Comparison of ENCODE assay signal across 8 mouse cellular contexts in genomic region chrX:134600659-134601379, GRCm38 (mm10). TPM values are rescaled to one million over a fixed set of nuclear protein-coding genes. Genes with fewer than 3 reads are reported as not detected.
DNase-seq lines count a peak whose midpoint lies in the region; ATAC-seq lines count a peak whose summit lies in the region.

Gene Gla, minus strand, starts transcription at chrX:134601125.
Gene Hnrnph2, plus strand, starts transcription at chrX:134601179.

- H3K9me3 ChIP-seq in heart, embryonic 10.5 days: no peaks in the 10 kb centered on the region
- H3K9me3 ChIP-seq in kidney, embryonic 15.5 days (replicated peaks): no peaks in the 10 kb centered on the region

- H3K36me3 ChIP-seq in heart, embryonic 10.5 days: peaks cover 9% of the 10 kb centered on the region
- no peaks in the 10 kb centered on the region for H3K36me3 ChIP-seq in kidney, embryonic 15.5 days

- ATAC-seq in erythroblast, adult 5-6 weeks (replicated peaks; ENCODE audit: low FRiP score, poor library complexity, severe bottlenecking): peak; percentile 98
- ATAC-seq in kidney, embryonic 15.5 days (replicated peaks; ENCODE audit: low FRiP score): peak; percentile 98
- peak; percentile 96 for ATAC-seq in monocyte, adult 5-6 weeks (replicated peaks; ENCODE audit: insufficient number of reproducible peaks, low FRiP score, low TSS enrichment, poor library complexity, severe bottlenecking)

- 13% methylated on average over 33 of the region's 33 CpGs for WGBS in heart, embryonic 10.5 days
- 18% methylated on average over 33 of the region's 33 CpGs for WGBS in kidney, embryonic 15.5 days

- peak within 1 kb of the TSS; percentile 64 for H3K4me3 ChIP-seq in heart, embryonic 10.5 days
- H3K4me3 ChIP-seq in kidney, embryonic 15.5 days (replicated peaks): peak within 1 kb of the TSS; percentile 58

- no peaks in the 10 kb centered on the region for H3K27me3 ChIP-seq in heart, embryonic 10.5 days (ENCODE audit: insufficient read depth, poor library complexity, severe bottlenecking)
- peaks cover 6% of the 10 kb centered on the region; the same call in 1 of the 2 replicates for H3K27me3 ChIP-seq in kidney, embryonic 15.5 days

- peak; percentile 84 to 88 for DNase-seq in B cell, adult 2 months
- peak; percentile 99 for DNase-seq in brain, adult 2 months (ENCODE audit: low read depth, low spot score)
- DNase-seq in heart, embryonic 10.5 days (ENCODE audit: low spot score): peak; percentile 97
- DNase-seq in liver: peak; percentile 90
- DNase-seq in spleen, postnatal 4 days (ENCODE audit: low spot score in 2 of 2): peak; percentile 84 to 85

- H3K4me2 ChIP-seq in kidney, embryonic 15.5 days: peak within 1 kb of the TSS; percentile 63

- H3K4me1 ChIP-seq in heart, embryonic 10.5 days: peaks cover 2% of the 10 kb centered on the region; the same call in 1 of the 2 replicates
- peaks cover 6% of the 10 kb centered on the region; the same call in 1 of the 2 replicates for H3K4me1 ChIP-seq in kidney, embryonic 15.5 days

- H3K9ac ChIP-seq in kidney, embryonic 15.5 days: peak within 1 kb of the TSS; percentile 53

- peak within 1 kb of the TSS; percentile 91 for H3K27ac ChIP-seq in heart, embryonic 10.5 days
- H3K27ac ChIP-seq in kidney, embryonic 15.5 days: peak within 1 kb of the TSS; percentile 93

RNA-seq across cellular contexts. Expression of gene Gla, which starts in this region (rescaled TPM):
- 2.1 and 3.3 TPM in 2 replicates for total RNA-seq in erythroblast, adult 5-6 weeks (2015; ENCODE audit: low replicate concordance)
- 2.2 and 4.0 TPM in 2 replicates for total RNA-seq in erythroblast, adult 5-6 weeks (2017; ENCODE audit: low replicate concordance)
- polyA plus RNA-seq in heart, embryonic 10.5 days (2016; fragmentation: Nextera tagmentation; extraction: Ambion mirVana): 4.3 and 6.6 TPM in 2 replicates
- 5.7 TPM in 2 replicates for polyA plus RNA-seq in kidney, embryonic 15.5 days (2015; fragmentation: Nextera tagmentation; extraction: Ambion mirVana)
- total RNA-seq in monocyte, adult 5-6 weeks (2017): 10.8 to 17.9 TPM (median 14.2 TPM) in 3 replicates

RNA-seq across cellular contexts. Expression of gene Hnrnph2, which starts in this region (rescaled TPM):
- 36.5 and 47.0 TPM in 2 replicates for total RNA-seq in erythroblast, adult 5-6 weeks (2015; ENCODE audit: low replicate concordance)
- 76.8 and 92.0 TPM in 2 replicates for total RNA-seq in erythroblast, adult 5-6 weeks (2017; ENCODE audit: low replicate concordance)
- polyA plus RNA-seq in heart, embryonic 10.5 days (2016; fragmentation: Nextera tagmentation; extraction: Ambion mirVana): 142 and 149 TPM in 2 replicates
- polyA plus RNA-seq in kidney, embryonic 15.5 days (2015; fragmentation: Nextera tagmentation; extraction: Ambion mirVana): 159 and 167 TPM in 2 replicates
- 217 to 274 TPM (median 232 TPM) in 3 replicates for total RNA-seq in monocyte, adult 5-6 weeks (2017)

Comparison
In these comparisons a context has a peak if more than half of its experiments do, and no peak if none do; other contexts are left out.
1. Peak in every context shown above with its lines: DNase-seq, ATAC-seq, H3K4me3 ChIP-seq and H3K27ac ChIP-seq.